Mouse (Mus musculus) cortical plate, adult 2 months (tissue): Measurements from ENCODE around the gene Hist1h2be. TPM values are rescaled to one million over a fixed set of nuclear protein-coding genes. Genes with fewer than 3 reads are reported as not detected.
"Not testable (repeated sequence)": the region's sequence is repeated elsewhere in the genome, so short reads cannot be mapped to it uniquely, and the experiment has no call there.

Experiments used
- H3K27ac ChIP-seq: fragments of 200-500 bp; 2 replicates; pipeline ENCODE4 v1.5.1; 2012; ENCODE audit warnings: low read length, control low read depth, inconsistent platforms; ENCODE audit not compliant: insufficient read depth
- H3K4me1 ChIP-seq: fragments of 200-500 bp; 2 replicates; pipeline ENCODE4 v1.6.1; 2011; ENCODE audit warnings: low read length; ENCODE audit not compliant: control insufficient read depth, insufficient read depth
- H3K4me3 ChIP-seq: fragments of 200-500 bp; 2 replicates; pipeline ENCODE4 v1.5.1; 2011; ENCODE audit warnings: mild to moderate bottlenecking, low read length, control low read depth; ENCODE audit not compliant: insufficient read depth
- CTCF ChIP-seq: fragments of 200-500 bp; IDR thresholded peaks from 2 replicates; pipeline ENCODE4 v1.5.1; 2011; ENCODE audit warnings: mild to moderate bottlenecking, control low read depth, low read length; ENCODE audit not compliant: insufficient read depth; ENCODE audit errors: extremely low read depth
- POLR2A ChIP-seq: fragments of 200-500 bp; IDR thresholded peaks from 2 replicates; pipeline ENCODE4 v1.6.1; 2011; ENCODE audit warnings: mild to moderate bottlenecking, low read length, control low read depth; ENCODE audit not compliant: insufficient read depth; ENCODE audit errors: extremely low read depth
- polyA plus RNA-seq: library from polyadenylated mRNA; depleted of rRNA; stranded (reverse); fragments of >200 nt; gene quantifications from 2 replicates; pipeline ENCODE4 v1.2.3, GENCODE M21; 2012; rRNA removed

Gene Hist1h2be
- polyA plus RNA-seq = 4.2 and 4.6 TPM in 2 replicates

GRCm38 (mm10) chr13:23620733-23621531 lies at the start of gene Hist1h2be:
Hist1h2be (minus strand) TSS chr13:23621124.
- H3K4me1 ChIP-seq = peaks cover 2% of the 10 kb centered on the region
- peak within 1 kb of the TSS; percentile 95 for H3K27ac ChIP-seq
- H3K4me3 ChIP-seq = peak within 1 kb of the TSS; percentile 54
- TF ChIP-seq POLR2A (peak; percentile 26), CTCF (no peak)

GRCm38 (mm10) chr13:23662536-23662935 lies 41.6 kb upstream of the Hist1h2be start:
- Histone ChIP-seq H3K27ac (no peak overlapping the region), H3K4me3 (no peak overlapping the region), H3K4me1 (no peaks in the 10 kb centered on the region)
- no peak for TF ChIP-seq POLR2A
- TF ChIP-seq CTCF = no peak

GRCm38 (mm10) chr13:23659636-23660366 lies 38.9 kb upstream of the Hist1h2be start:
- Histone ChIP-seq H3K4me1 (no peaks in the 10 kb centered on the region), H3K4me3 (no peak overlapping the region), H3K27ac (no peak overlapping the region)
- no peak for TF ChIP-seq CTCF
- no peak for TF ChIP-seq POLR2A

DNA sequence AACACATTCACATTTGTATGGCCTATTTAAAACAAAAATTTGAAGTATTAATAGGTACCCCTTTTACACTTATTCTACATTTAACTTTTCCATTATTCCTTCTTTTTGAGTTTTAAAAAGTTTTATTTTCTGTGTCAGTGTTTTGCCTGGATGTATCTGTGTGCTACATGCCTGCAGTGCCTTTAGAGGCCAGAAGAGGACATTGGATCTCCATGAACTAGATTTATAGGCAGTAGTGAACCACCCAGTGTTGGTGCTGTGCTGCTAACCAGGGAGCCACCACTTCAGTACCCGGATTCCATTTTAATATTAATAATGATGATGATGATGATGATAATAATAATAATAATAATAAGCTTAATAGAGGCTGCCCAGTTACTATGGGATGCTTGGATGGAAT lies 9.7 kb upstream of the Hist1h2be start:
- Histone ChIP-seq H3K27ac (no peak overlapping the region), H3K4me1 (no peaks in the 10 kb centered on the region), H3K4me3 (no peak overlapping the region)
- TF ChIP-seq POLR2A (no peak), CTCF (peak; percentile 41)

DNA sequence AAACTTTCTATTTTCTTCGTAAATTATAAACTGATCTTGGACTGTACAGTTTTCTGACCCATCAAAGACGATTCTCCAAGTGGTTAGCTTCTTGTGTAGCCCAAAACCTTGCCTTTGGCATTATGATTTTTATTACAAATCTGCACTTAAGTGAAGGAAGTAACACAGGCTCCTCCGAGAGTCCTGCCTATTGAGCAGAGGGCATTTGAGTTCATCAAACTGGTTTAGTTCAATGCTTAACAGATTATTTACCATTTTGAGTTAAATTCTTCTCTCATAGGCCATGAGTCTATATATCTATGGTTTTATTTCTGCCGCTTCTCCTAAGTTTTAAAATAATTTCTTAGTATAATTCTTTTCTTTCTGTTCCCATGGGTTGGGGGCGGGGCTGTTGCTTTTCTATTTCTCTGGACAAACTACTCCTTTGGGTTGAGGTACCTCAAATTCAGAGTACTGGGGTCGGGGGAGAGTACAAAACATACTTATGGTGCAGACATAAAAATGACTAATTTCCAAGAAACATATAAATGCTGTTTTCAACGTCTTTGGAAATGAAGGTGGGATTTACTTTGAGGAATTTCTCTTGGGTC lies 2.0 kb upstream of the Hist1h2be start:
- Histone ChIP-seq H3K27ac (peak overlapping the region; percentile 83), H3K4me1 (peaks cover 2% of the 10 kb centered on the region), H3K4me3 (peak overlapping the region; percentile 54)
- TF ChIP-seq CTCF = no peak
- TF ChIP-seq POLR2A = no peak

GRCm38 (mm10) chr13:23622175-23622671 lies 1.3 kb upstream of the Hist1h2be start, which contains the start of gene Hist1h1e:
Hist1h1e (minus strand) TSS chr13:23622558.
- H3K27ac ChIP-seq = peak within 1 kb of the TSS; percentile 89
- peak within 1 kb of the TSS; percentile 54 for H3K4me3 ChIP-seq
- not testable (repeated sequence) for H3K4me1 ChIP-seq
- peak; percentile 98 for TF ChIP-seq POLR2A

DNA sequence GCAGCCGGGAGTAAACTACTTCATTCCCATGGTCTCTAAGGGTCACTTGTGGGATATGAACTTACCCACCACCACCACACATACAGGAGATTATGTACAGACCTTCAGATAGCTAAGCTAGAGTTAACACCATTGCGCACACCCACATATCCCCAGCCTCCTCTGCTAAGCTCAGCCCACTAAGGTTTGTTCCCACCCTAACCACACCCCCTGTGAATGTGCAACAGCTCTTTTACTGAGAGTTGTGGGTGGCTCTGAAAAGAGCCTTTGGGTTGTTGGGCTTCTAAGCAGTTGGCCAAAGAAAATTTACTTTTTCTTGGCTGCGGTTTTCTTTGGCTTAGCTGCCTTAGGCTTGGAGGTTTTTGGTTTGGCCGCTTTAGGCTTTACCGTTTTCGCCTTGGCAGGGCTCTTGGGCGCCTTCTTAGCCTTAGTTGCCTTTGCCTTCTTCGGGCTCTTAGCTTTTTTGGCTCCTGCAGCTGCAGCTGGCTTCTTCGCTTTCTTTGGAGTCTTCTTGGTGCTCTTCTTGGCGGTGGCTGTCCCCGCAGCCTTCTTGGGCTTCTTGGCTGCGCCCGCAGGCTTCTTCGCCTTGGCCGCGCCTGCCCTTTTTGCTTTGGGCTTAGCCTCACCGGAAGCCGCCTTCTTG lies 729 bp upstream of the Hist1h2be start:
- H3K27ac ChIP-seq = peak overlapping the region; percentile 89
- TF ChIP-seq CTCF = no peak
- no peak for TF ChIP-seq POLR2A
- H3K4me3 ChIP-seq = peak overlapping the region; percentile 54
- H3K4me1 ChIP-seq = peaks cover 2% of the 10 kb centered on the region

- TF ChIP-seq POLR2A (no peak), CTCF (no peak)
- peak overlapping the region; percentile 95 for H3K27ac ChIP-seq
- H3K4me3 ChIP-seq = peak overlapping the region; percentile 54
- peaks cover 2% of the 10 kb centered on the region for H3K4me1 ChIP-seq
These were observed 730 bp downstream of the Hist1h2be start for GRCm38 (mm10) chr13:23620056-23620732.

DNA sequence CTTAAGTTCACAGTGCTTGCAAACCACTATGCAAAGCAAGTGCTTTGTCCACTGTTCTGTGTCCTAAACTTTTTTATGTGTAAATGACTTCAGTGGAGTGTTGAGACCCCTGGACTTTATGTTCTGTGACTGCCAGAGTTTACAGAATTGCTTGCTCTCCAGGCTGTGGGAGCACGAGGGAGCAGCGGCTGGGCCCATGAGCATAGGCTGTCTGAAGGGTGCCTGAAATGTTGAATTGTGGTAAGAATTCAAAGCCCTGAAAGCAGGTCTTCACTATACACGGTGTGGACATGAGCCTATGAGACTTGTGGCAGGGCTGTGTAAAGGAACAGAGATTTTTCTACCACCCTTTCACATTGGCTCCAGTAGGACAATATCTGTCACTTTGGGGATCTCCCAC lies 9.3 kb downstream of the Hist1h2be start:
- TF ChIP-seq CTCF = no peak
- TF ChIP-seq POLR2A = no peak
- Histone ChIP-seq H3K4me1 (no peaks in the 10 kb centered on the region), H3K4me3 (no peak overlapping the region), H3K27ac (no peak overlapping the region)
